ENCODE assay signal across 7 mouse cellular contexts in the genomic region with DNA sequence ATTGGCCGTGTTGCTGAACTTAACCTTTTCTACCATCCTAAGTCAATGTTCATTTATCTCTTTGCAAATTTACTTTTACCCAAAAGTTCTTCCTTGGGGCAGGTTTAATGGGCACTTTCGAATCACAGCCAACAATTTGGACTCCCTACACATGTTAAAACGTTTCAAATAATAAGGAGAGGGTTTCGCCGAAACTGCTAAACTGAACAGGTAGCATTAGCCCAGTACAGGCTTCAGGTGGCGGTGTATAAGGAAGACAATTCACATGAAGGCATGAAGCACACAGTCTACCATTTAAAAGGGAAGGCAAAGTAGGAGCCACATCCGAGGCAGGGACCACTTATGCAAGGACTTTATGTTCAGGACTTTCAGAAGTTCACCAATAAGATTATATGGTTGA. TPM values are rescaled to one million over a fixed set of nuclear protein-coding genes. Genes with fewer than 3 reads are reported as not detected.
DNase-seq lines count a peak whose midpoint lies in the region; ATAC-seq lines count a peak whose summit lies in the region.

No protein-coding gene starts in this region.

- no peaks in the 10 kb centered on the region for H3K9me3 ChIP-seq in megakaryocyte, embryonic 14.5 days
- no peaks in the 10 kb centered on the region for H3K9me3 ChIP-seq in embryonic facial prominence, embryonic 10.5 days
- no peaks in the 10 kb centered on the region for H3K9me3 ChIP-seq in intestine, embryonic 16.5 days (ENCODE audit: control insufficient read depth, low read length)
- no peaks in the 10 kb centered on the region for H3K9me3 ChIP-seq in neural tube, embryonic 13.5 days

- no peaks in the 10 kb centered on the region for H3K27me3 ChIP-seq in megakaryocyte, embryonic 14.5 days (replicated peaks)
- no peaks in the 10 kb centered on the region for H3K27me3 ChIP-seq in embryonic facial prominence, embryonic 10.5 days (replicated peaks; ENCODE audit: low read depth, poor library complexity, severe bottlenecking)
- no peaks in the 10 kb centered on the region for H3K27me3 ChIP-seq in intestine, embryonic 16.5 days (replicated peaks; ENCODE audit: control insufficient read depth, insufficient read depth, low read length)
- H3K27me3 ChIP-seq in neural tube, embryonic 13.5 days: no peaks in the 10 kb centered on the region

- peak overlapping the region; percentile 76 for H3K4me2 ChIP-seq in intestine, embryonic 16.5 days (ENCODE audit: low read depth, low read length)
- peak overlapping the region; percentile 80 for H3K4me2 ChIP-seq in neural tube, embryonic 13.5 days

- no peak for ATAC-seq in megakaryocyte, adult 5-6 weeks (ENCODE audit: poor library complexity, severe bottlenecking)
- peak; percentile 34; the same call in 1 of the 2 replicates for ATAC-seq in intestine, embryonic 16.5 days
- 0 out of 2 replicates have a peak, but pooled peaks have one; percentile 29 for ATAC-seq in neural tube, embryonic 13.5 days (ENCODE audit: low read depth)
- ATAC-seq in megakaryocyte-erythroid progenitor cell, adult 5-6 weeks (replicated peaks; ENCODE audit: low FRiP score, low TSS enrichment, poor library complexity, severe bottlenecking): no peak

- WGBS in embryonic facial prominence, embryonic 10.5 days: 36% methylated on average over 7 of the region's 7 CpGs
- 24% methylated on average over 7 of the region's 7 CpGs for WGBS in intestine, embryonic 16.5 days
- 31% methylated on average over 7 of the region's 7 CpGs for WGBS in neural tube, embryonic 13.5 days

- H3K27ac ChIP-seq in embryonic facial prominence, embryonic 10.5 days (replicated peaks): peak overlapping the region; percentile 94
- peak overlapping the region; percentile 87; the same call in 1 of the 2 replicates for H3K27ac ChIP-seq in intestine, embryonic 16.5 days (ENCODE audit: low read length)
- H3K27ac ChIP-seq in neural tube, embryonic 13.5 days (replicated peaks): no peak overlapping the region; the same call in 1 of the 2 replicates

- H3K9ac ChIP-seq in intestine, embryonic 16.5 days (ENCODE audit: low read depth, low read length): peak overlapping the region; percentile 82
- peak overlapping the region; percentile 93 for H3K9ac ChIP-seq in neural tube, embryonic 13.5 days

- peaks cover 30% of the 10 kb centered on the region for H3K36me3 ChIP-seq in megakaryocyte, embryonic 14.5 days (replicated peaks; ENCODE audit: low read length)
- peaks cover 28% of the 10 kb centered on the region for H3K36me3 ChIP-seq in embryonic facial prominence, embryonic 10.5 days (replicated peaks)
- no peaks in the 10 kb centered on the region for H3K36me3 ChIP-seq in intestine, embryonic 16.5 days (ENCODE audit: control insufficient read depth, insufficient read depth, low read length)
- H3K36me3 ChIP-seq in neural tube, embryonic 13.5 days: peaks cover 15% of the 10 kb centered on the region

- peak overlapping the region; percentile 98 for H3K4me3 ChIP-seq in megakaryocyte, embryonic 14.5 days (replicated peaks)
- H3K4me3 ChIP-seq in embryonic facial prominence, embryonic 10.5 days: peak overlapping the region; percentile 90
- peak overlapping the region; percentile 72 for H3K4me3 ChIP-seq in intestine, embryonic 16.5 days (ENCODE audit: low read length)
- H3K4me3 ChIP-seq in neural tube, embryonic 13.5 days: peak overlapping the region; percentile 75

- H3K4me1 ChIP-seq in megakaryocyte, embryonic 14.5 days: peaks cover 36% of the 10 kb centered on the region
- H3K4me1 ChIP-seq in embryonic facial prominence, embryonic 10.5 days: peaks cover 14% of the 10 kb centered on the region
- H3K4me1 ChIP-seq in intestine, embryonic 16.5 days (ENCODE audit: control insufficient read depth, insufficient read depth, low read length): peaks cover 9% of the 10 kb centered on the region
- peaks cover 23% of the 10 kb centered on the region for H3K4me1 ChIP-seq in neural tube, embryonic 13.5 days (replicated peaks)

- no peak for DNase-seq in embryonic facial prominence, embryonic 10.5 days (ENCODE audit: low spot score)
- no peak for DNase-seq in spleen, postnatal 14 days (ENCODE audit: low spot score in 2 of 2)

RNA-seq across cellular contexts. Expression of a gene that starts 0.6 kb away (rescaled TPM):
- 6.2 and 7.9 TPM in 2 replicates for polyA plus RNA-seq in megakaryocyte, embryonic 14.5 days (2012; ENCODE audit: insufficient read depth, low replicate concordance)
- total RNA-seq in megakaryocyte, adult 5-6 weeks (2015): 70.0 and 77.8 TPM in 2 replicates
- total RNA-seq in megakaryocyte, adult 5-6 weeks (2017): 71.8 and 80.6 TPM in 2 replicates
- 66.0 and 79.0 TPM in 2 replicates for polyA plus RNA-seq in embryonic facial prominence, embryonic 10.5 days (2016; fragmentation: Nextera tagmentation; extraction: Ambion mirVana)
- 36.2 and 38.5 TPM in 2 replicates for polyA plus RNA-seq in intestine, embryonic 16.5 days (2015; fragmentation: Nextera tagmentation; extraction: Ambion mirVana)
- polyA plus RNA-seq in neural tube, embryonic 13.5 days (2015; fragmentation: Nextera tagmentation; extraction: Ambion mirVana): 90.6 and 99.3 TPM in 2 replicates
- total RNA-seq in megakaryocyte-erythroid progenitor cell, adult 5-6 weeks (2014; fragmentation: Nextera tagmentation): 88.7 and 115 TPM in 2 replicates
- total RNA-seq in megakaryocyte-erythroid progenitor cell, adult 5-6 weeks (2017): 96.0 and 119 TPM in 2 replicates

RNA-seq across cellular contexts. Expression of a gene that starts 0.9 kb away (rescaled TPM):
- polyA plus RNA-seq in megakaryocyte, embryonic 14.5 days (2012; ENCODE audit: insufficient read depth, low replicate concordance): 21.3 TPM in 1 of 2 replicates, not detected in the other
- 412 and 455 TPM in 2 replicates for total RNA-seq in megakaryocyte, adult 5-6 weeks (2015)
- total RNA-seq in megakaryocyte, adult 5-6 weeks (2017): 315 and 338 TPM in 2 replicates
- polyA plus RNA-seq in embryonic facial prominence, embryonic 10.5 days (2016; fragmentation: Nextera tagmentation; extraction: Ambion mirVana): 832 and 844 TPM in 2 replicates
- 1,156 and 1,172 TPM in 2 replicates for polyA plus RNA-seq in intestine, embryonic 16.5 days (2015; fragmentation: Nextera tagmentation; extraction: Ambion mirVana)
- polyA plus RNA-seq in neural tube, embryonic 13.5 days (2015; fragmentation: Nextera tagmentation; extraction: Ambion mirVana): 1,026 and 1,207 TPM in 2 replicates
- total RNA-seq in megakaryocyte-erythroid progenitor cell, adult 5-6 weeks (2014; fragmentation: Nextera tagmentation): 526 and 547 TPM in 2 replicates
- 358 and 362 TPM in 2 replicates for total RNA-seq in megakaryocyte-erythroid progenitor cell, adult 5-6 weeks (2017)

Comparison
In these comparisons a context has a peak if more than half of its experiments do, and no peak if none do; other contexts are left out.
1. ATAC-seq: peak in intestine, embryonic 16.5 days (single experiment) and neural tube, embryonic 13.5 days (single experiment); none in megakaryocyte, adult 5-6 weeks (single experiment) and megakaryocyte-erythroid progenitor cell, adult 5-6 weeks (single experiment).
2. RNA of a gene that starts 0.9 kb away (polyA plus RNA-seq): 1,026 to 1,207 TPM in neural tube, embryonic 13.5 days, 1,156 to 1,172 TPM in intestine, embryonic 16.5 days and 832 to 844 TPM in embryonic facial prominence, embryonic 10.5 days; 21.3 TPM in megakaryocyte, embryonic 14.5 days; every median in the first group is over 10 times any median in the second.
3. Peak in every context shown above with its lines, with median percentiles within 50 percentile points of each other: H3K4me3 ChIP-seq.